Mouse (Mus musculus): ENCODE measurements around the gene Mapk6.

Gene Mapk6

GRCm38 (mm10) chr9:75437653-75438385 is 28.0 kb upstream of the Mapk6 start:
- Histone ChIP-seq H3K9me3 (ENCODE audit: low read length) (no peaks in the 10 kb centered on the region), H3K36me3 (ENCODE audit: insufficient read depth, low read length) (no peaks in the 10 kb centered on the region), H3K4me3 (replicated peaks; ENCODE audit: low read length) (no peak overlapping the region), H3K27me3 (ENCODE audit: insufficient read depth, low read length) (no peaks in the 10 kb centered on the region), H3K4me1 (replicated peaks; ENCODE audit: low read depth, low read length) (peaks cover 70% of the 10 kb centered on the region)
- TF ChIP-seq NANOG (IDR thresholded peaks at IDR 0.05; ENCODE audit: borderline replicate concordance, low read length) (no peak), CTCF (conservative IDR thresholded peaks at IDR 0.05; ENCODE audit: low read length) (peak; percentile 33)

- H3K27me3 ChIP-seq (ENCODE audit: insufficient read depth, low read length), result no peaks in the 10 kb centered on the region
- no peaks in the 10 kb centered on the region for H3K36me3 ChIP-seq (ENCODE audit: insufficient read depth, low read length)
- TF ChIP-seq NANOG (IDR thresholded peaks at IDR 0.05; ENCODE audit: borderline replicate concordance, low read length) (no peak), CTCF (conservative IDR thresholded peaks at IDR 0.05; ENCODE audit: low read length) (no peak), POU5F1 (IDR thresholded peaks at IDR 0.05; ENCODE audit: borderline replicate concordance, low read length) (no peak)
- peaks cover 77% of the 10 kb centered on the region for H3K4me1 ChIP-seq (replicated peaks; ENCODE audit: low read depth, low read length)
- no peaks in the 10 kb centered on the region for H3K9me3 ChIP-seq (ENCODE audit: low read length)
- H3K4me3 ChIP-seq (replicated peaks; ENCODE audit: low read length), result peak overlapping the region; percentile 37
Measured at GRCm38 (mm10) chr9:75435918-75436317, 26.1 kb upstream of the Mapk6 start.

GRCm38 (mm10) chr9:75435291-75435690 is 25.5 kb upstream of the Mapk6 start:
- Histone ChIP-seq H3K27me3 (ENCODE audit: insufficient read depth, low read length) (no peaks in the 10 kb centered on the region), H3K9me3 (ENCODE audit: low read length) (no peaks in the 10 kb centered on the region), H3K4me1 (replicated peaks; ENCODE audit: low read depth, low read length) (peaks cover 81% of the 10 kb centered on the region), H3K4me3 (replicated peaks; ENCODE audit: low read length) (peak overlapping the region; percentile 37), H3K36me3 (ENCODE audit: insufficient read depth, low read length) (no peaks in the 10 kb centered on the region)
- no peak for TF ChIP-seq NANOG (IDR thresholded peaks at IDR 0.05; ENCODE audit: borderline replicate concordance, low read length)
- no peak for TF ChIP-seq CTCF (conservative IDR thresholded peaks at IDR 0.05; ENCODE audit: low read length)
- TF ChIP-seq POU5F1 (IDR thresholded peaks at IDR 0.05; ENCODE audit: borderline replicate concordance, low read length), result no peak

GRCm38 (mm10) chr9:75434872-75435271 is 25.1 kb upstream of the Mapk6 start:
- peaks cover 81% of the 10 kb centered on the region for H3K4me1 ChIP-seq (replicated peaks; ENCODE audit: low read depth, low read length)
- peak overlapping the region; percentile 37; the same call in 1 of the 2 replicates for H3K4me3 ChIP-seq (replicated peaks; ENCODE audit: low read length)
- no peaks in the 10 kb centered on the region for H3K9me3 ChIP-seq (ENCODE audit: low read length)
- no peaks in the 10 kb centered on the region for H3K27me3 ChIP-seq (ENCODE audit: insufficient read depth, low read length)
- H3K36me3 ChIP-seq (ENCODE audit: insufficient read depth, low read length), result no peaks in the 10 kb centered on the region
- TF ChIP-seq NANOG (IDR thresholded peaks at IDR 0.05; ENCODE audit: borderline replicate concordance, low read length) (no peak), CTCF (conservative IDR thresholded peaks at IDR 0.05; ENCODE audit: low read length) (no peak), POU5F1 (IDR thresholded peaks at IDR 0.05; ENCODE audit: borderline replicate concordance, low read length) (no peak)

GRCm38 (mm10) chr9:75434172-75434793 is 24.5 kb upstream of the Mapk6 start:
- Histone ChIP-seq H3K27me3 (ENCODE audit: insufficient read depth, low read length) (no peaks in the 10 kb centered on the region), H3K36me3 (ENCODE audit: insufficient read depth, low read length) (no peaks in the 10 kb centered on the region), H3K4me3 (replicated peaks; ENCODE audit: low read length) (no peak overlapping the region; the same call in 1 of the 2 replicates), H3K9me3 (ENCODE audit: low read length) (no peaks in the 10 kb centered on the region), H3K4me1 (replicated peaks; ENCODE audit: low read depth, low read length) (peaks cover 87% of the 10 kb centered on the region)
- TF ChIP-seq CTCF (conservative IDR thresholded peaks at IDR 0.05; ENCODE audit: low read length) (peak; percentile 45), NANOG (IDR thresholded peaks at IDR 0.05; ENCODE audit: borderline replicate concordance, low read length) (no peak)

GRCm38 (mm10) chr9:75432694-75433093 is 22.9 kb upstream of the Mapk6 start:
- TF ChIP-seq POU5F1 (IDR thresholded peaks at IDR 0.05; ENCODE audit: borderline replicate concordance, low read length) (no peak), NANOG (IDR thresholded peaks at IDR 0.05; ENCODE audit: borderline replicate concordance, low read length) (no peak), CTCF (conservative IDR thresholded peaks at IDR 0.05; ENCODE audit: low read length) (no peak)
- no peaks in the 10 kb centered on the region for H3K27me3 ChIP-seq (ENCODE audit: insufficient read depth, low read length)
- no peaks in the 10 kb centered on the region for H3K36me3 ChIP-seq (ENCODE audit: insufficient read depth, low read length)

GRCm38 (mm10) chr9:75430822-75431621 is 21.2 kb upstream of the Mapk6 start:
- H3K36me3 ChIP-seq (ENCODE audit: insufficient read depth, low read length), result no peaks in the 10 kb centered on the region
- H3K4me3 ChIP-seq (replicated peaks; ENCODE audit: low read length), result no peak overlapping the region
- H3K27me3 ChIP-seq (ENCODE audit: insufficient read depth, low read length), result no peaks in the 10 kb centered on the region
- no peaks in the 10 kb centered on the region for H3K9me3 ChIP-seq (ENCODE audit: low read length)
- TF ChIP-seq CTCF (conservative IDR thresholded peaks at IDR 0.05; ENCODE audit: low read length), result no peak
- TF ChIP-seq POU5F1 (IDR thresholded peaks at IDR 0.05; ENCODE audit: borderline replicate concordance, low read length), result no peak
- no peak for TF ChIP-seq NANOG (IDR thresholded peaks at IDR 0.05; ENCODE audit: borderline replicate concordance, low read length)
- peaks cover 94% of the 10 kb centered on the region for H3K4me1 ChIP-seq (replicated peaks; ENCODE audit: low read depth, low read length)

More at GRCm38 (mm10) chr9:75432694-75433093, 22.9 kb upstream of the Mapk6 start:
- Histone ChIP-seq H3K9me3 (ENCODE audit: low read length) (no peaks in the 10 kb centered on the region), H3K4me1 (replicated peaks; ENCODE audit: low read depth, low read length) (peaks cover 93% of the 10 kb centered on the region), H3K4me3 (replicated peaks; ENCODE audit: low read length) (no peak overlapping the region)

GRCm38 (mm10) chr9:75429657-75430056 is 19.9 kb upstream of the Mapk6 start:
- Histone ChIP-seq H3K36me3 (ENCODE audit: insufficient read depth, low read length) (no peaks in the 10 kb centered on the region), H3K27me3 (ENCODE audit: insufficient read depth, low read length) (no peaks in the 10 kb centered on the region), H3K4me3 (replicated peaks; ENCODE audit: low read length) (no peak overlapping the region), H3K4me1 (replicated peaks; ENCODE audit: low read depth, low read length) (peaks cover 94% of the 10 kb centered on the region), H3K9me3 (ENCODE audit: low read length) (no peaks in the 10 kb centered on the region)
- TF ChIP-seq NANOG (IDR thresholded peaks at IDR 0.05; ENCODE audit: borderline replicate concordance, low read length), result no peak
- TF ChIP-seq CTCF (conservative IDR thresholded peaks at IDR 0.05; ENCODE audit: low read length), result no peak
- TF ChIP-seq POU5F1 (IDR thresholded peaks at IDR 0.05; ENCODE audit: borderline replicate concordance, low read length), result no peak

Measured in E14TG2a.4 (cell line).